Mouse (Mus musculus): ENCODE measurements around the gene Cphx3. TPM values are rescaled to one million over a fixed set of nuclear protein-coding genes. Genes with fewer than 3 reads are reported as not detected.
A peak's percentile ranks its signal among the peaks of the same experiment; 100 is the strongest.
"Not testable (repeated sequence)": the region's sequence is repeated elsewhere in the genome, so short reads cannot be mapped to it uniquely, and the experiment has no call there.

Gene Cphx3
- polyA plus RNA-seq, 1 experiment from 2014 or later: not detected

GRCm38 (mm10) chr14:26182380-26182779, 100.3 kb downstream of the Cphx3 start, which contains the start of gene Plac9b:
Plac9b (minus strand) TSS chr14:26182480.
- H3K4me1 ChIP-seq; ATAC-seq (ENCODE audit: insufficient number of reproducible peaks, insufficient read depth, low FRiP score, low TSS enrichment); H3K27me3 ChIP-seq; H3K4me3 ChIP-seq; H3K9ac ChIP-seq; H3K36me3 ChIP-seq; H3K27ac ChIP-seq; H3K4me2 ChIP-seq (replicated peaks); H3K9me3 ChIP-seq: not testable (repeated sequence)
- WGBS: no CpG with 5 or more reads among the region's 10 CpGs

- ATAC-seq (ENCODE audit: insufficient number of reproducible peaks, insufficient read depth, low FRiP score, low TSS enrichment); H3K27ac ChIP-seq; H3K9me3 ChIP-seq; H3K4me2 ChIP-seq (replicated peaks); H3K4me3 ChIP-seq; H3K9ac ChIP-seq; H3K36me3 ChIP-seq; H3K27me3 ChIP-seq; H3K4me1 ChIP-seq: not testable (repeated sequence)
- no CpG with 5 or more reads among the region's 9 CpGs for WGBS
Observed at GRCm38 (mm10) chr14:26186638-26187037, 104.5 kb downstream of the Cphx3 start.

- not testable (repeated sequence) for H3K27me3 ChIP-seq; H3K9ac ChIP-seq; H3K27ac ChIP-seq; H3K4me3 ChIP-seq; H3K4me1 ChIP-seq; ATAC-seq (ENCODE audit: insufficient number of reproducible peaks, insufficient read depth, low FRiP score, low TSS enrichment); H3K36me3 ChIP-seq; H3K9me3 ChIP-seq; H3K4me2 ChIP-seq (replicated peaks)
- no CpG with 5 or more reads among the region's 8 CpGs for WGBS
Observed at GRCm38 (mm10) chr14:26188361-26188760, 106.3 kb downstream of the Cphx3 start.

- WGBS: no CpG with 5 or more reads among the region's 3 CpGs
- H3K9ac ChIP-seq; H3K27ac ChIP-seq; H3K9me3 ChIP-seq; H3K36me3 ChIP-seq; H3K4me3 ChIP-seq; ATAC-seq (ENCODE audit: insufficient number of reproducible peaks, insufficient read depth, low FRiP score, low TSS enrichment); H3K4me1 ChIP-seq; H3K4me2 ChIP-seq (replicated peaks); H3K27me3 ChIP-seq: not testable (repeated sequence)
Observed at GRCm38 (mm10) chr14:26197851-26198250, 115.8 kb downstream of the Cphx3 start.

GRCm38 (mm10) chr14:26206197-26206925, 124.3 kb downstream of the Cphx3 start:
- no CpG with 5 or more reads among the region's 44 CpGs for WGBS
- H3K4me2 ChIP-seq (replicated peaks); H3K9me3 ChIP-seq; H3K9ac ChIP-seq; H3K36me3 ChIP-seq; H3K27ac ChIP-seq; H3K27me3 ChIP-seq; H3K4me3 ChIP-seq; H3K4me1 ChIP-seq: not testable (repeated sequence)
- ATAC-seq (ENCODE audit: insufficient number of reproducible peaks, insufficient read depth, low FRiP score, low TSS enrichment): peak; percentile 67; the same call in 1 of the 2 replicates

GRCm38 (mm10) chr14:26206926-26207247, 124.8 kb downstream of the Cphx3 start, which contains the start of gene Tmem254b:
Tmem254b (minus strand) TSS chr14:26207041.
- H3K4me1 ChIP-seq; H3K4me2 ChIP-seq (replicated peaks); H3K4me3 ChIP-seq; H3K9ac ChIP-seq; H3K36me3 ChIP-seq; ATAC-seq (ENCODE audit: insufficient number of reproducible peaks, insufficient read depth, low FRiP score, low TSS enrichment); H3K27ac ChIP-seq; H3K27me3 ChIP-seq; H3K9me3 ChIP-seq: not testable (repeated sequence)
- no CpG with 5 or more reads among the region's 10 CpGs for WGBS

GRCm38 (mm10) chr14:26216233-26217000, 134.3 kb downstream of the Cphx3 start:
- H3K9ac ChIP-seq; H3K36me3 ChIP-seq; H3K4me1 ChIP-seq; H3K4me3 ChIP-seq; H3K4me2 ChIP-seq (replicated peaks); H3K27me3 ChIP-seq; ATAC-seq (ENCODE audit: insufficient number of reproducible peaks, insufficient read depth, low FRiP score, low TSS enrichment); H3K9me3 ChIP-seq; H3K27ac ChIP-seq: not testable (repeated sequence)
- no CpG with 5 or more reads among the region's 5 CpGs for WGBS

GRCm38 (mm10) chr14:26237183-26237582, 155.1 kb downstream of the Cphx3 start:
- H3K9me3 ChIP-seq; H3K27me3 ChIP-seq; H3K4me3 ChIP-seq; H3K9ac ChIP-seq; H3K27ac ChIP-seq; H3K4me1 ChIP-seq; ATAC-seq (ENCODE audit: insufficient number of reproducible peaks, insufficient read depth, low FRiP score, low TSS enrichment); H3K36me3 ChIP-seq; H3K4me2 ChIP-seq (replicated peaks): not testable (repeated sequence)
- no CpG with 5 or more reads among the region's 2 CpGs for WGBS

- peak; percentile 88 for ATAC-seq (ENCODE audit: insufficient number of reproducible peaks, insufficient read depth, low FRiP score, low TSS enrichment)
- not testable (repeated sequence) for H3K36me3 ChIP-seq; H3K27ac ChIP-seq; H3K4me1 ChIP-seq; H3K4me3 ChIP-seq; H3K4me2 ChIP-seq (replicated peaks); H3K27me3 ChIP-seq; H3K9ac ChIP-seq; H3K9me3 ChIP-seq
- WGBS: no CpG with 5 or more reads among the region's 25 CpGs
Observed at GRCm38 (mm10) chr14:26257756-26258617, 175.9 kb downstream of the Cphx3 start, which contains the start of gene Duxbl3. Duxbl3 (plus strand) TSS chr14:26257962.

- no CpG with 5 or more reads among the region's 6 CpGs for WGBS
- H3K9ac ChIP-seq, H3K36me3 ChIP-seq: not testable (repeated sequence)
Observed at GRCm38 (mm10) chr14:26258729-26259128, 176.6 kb downstream of the Cphx3 start.

More at GRCm38 (mm10) chr14:26258729-26259128, 176.6 kb downstream of the Cphx3 start:
- H3K9me3 ChIP-seq; H3K27ac ChIP-seq; H3K4me3 ChIP-seq; H3K27me3 ChIP-seq; H3K4me2 ChIP-seq (replicated peaks); ATAC-seq (ENCODE audit: insufficient number of reproducible peaks, insufficient read depth, low FRiP score, low TSS enrichment); H3K4me1 ChIP-seq: not testable (repeated sequence)

Data from embryonic facial prominence, embryonic 12.5 days (tissue).